Mouse (Mus musculus): Measurements from ENCODE around the gene Gm10100. TPM values are rescaled to one million over a fixed set of nuclear protein-coding genes. Genes with fewer than 3 reads are reported as not detected.

Gm10100 gene
- not detected for polyA plus RNA-seq (2015; fragmentation: Illumina TruSeq; extraction: RNeasy Lipid Tissue Mini Kit (QIAGEN cat#74804); ENCODE audit: insufficient read depth, low replicate concordance)

DNA sequence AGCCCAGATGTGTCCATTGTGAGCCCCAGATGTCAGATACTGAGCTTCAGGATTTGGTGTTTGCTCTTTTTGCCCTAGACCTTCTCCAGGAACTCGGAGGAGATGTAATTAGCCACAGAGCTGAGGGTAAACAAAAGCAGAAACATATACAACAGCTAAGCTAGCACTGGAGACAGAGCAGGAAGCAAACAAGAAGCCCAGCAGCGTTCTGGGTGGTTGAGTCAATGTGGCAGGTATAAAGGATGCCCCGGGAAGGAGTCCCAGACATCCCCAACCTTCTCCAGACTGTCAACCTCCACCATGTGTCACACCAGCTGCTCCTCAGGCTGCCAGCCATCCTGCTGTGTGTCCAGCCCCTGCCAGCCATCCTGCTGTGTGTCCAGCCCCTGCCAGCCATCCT is at the start of gene Gm10100:
Gene Gm10100 (plus strand): TSS at position 301 of the 400 bp plus-strand sequence.

DNA sequence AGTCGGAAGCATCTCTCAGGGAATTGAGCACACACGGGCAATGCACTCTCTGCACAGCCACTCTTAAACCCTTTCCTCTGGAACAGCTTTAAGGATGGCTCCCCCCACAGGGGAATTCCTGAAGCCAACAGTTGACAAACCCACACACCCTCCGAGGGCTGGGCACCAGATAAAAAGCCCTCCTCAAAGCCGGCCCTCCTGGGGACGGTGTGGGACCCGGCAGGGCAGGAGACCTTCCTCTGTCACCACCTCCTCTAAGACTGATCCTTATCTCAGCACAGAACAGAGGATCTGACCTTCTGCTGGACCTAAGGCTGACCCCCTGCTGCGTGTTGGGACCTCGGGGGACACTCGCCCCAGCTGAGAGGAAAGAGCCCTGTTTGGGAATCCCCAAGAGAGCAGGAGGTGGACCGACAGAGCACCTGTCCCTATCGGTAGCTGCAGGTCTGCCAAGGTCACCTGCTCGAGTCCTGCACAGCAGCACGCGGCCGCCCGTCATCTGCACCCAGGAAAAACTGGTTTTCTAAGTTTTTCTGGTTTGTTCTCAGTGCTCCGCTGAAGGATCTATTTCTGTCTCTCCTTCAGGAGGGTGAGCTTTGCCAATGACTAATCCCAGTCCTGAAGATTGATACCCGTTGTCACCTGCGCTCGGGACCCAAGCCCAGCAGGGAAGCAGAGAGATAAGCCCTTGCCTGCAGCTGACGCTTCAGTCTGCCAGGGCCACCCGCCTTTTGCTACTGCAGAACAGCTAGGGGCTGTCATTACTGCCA is 40.2 kb upstream of the Gm10100 start, which contains the start of gene Tspear:
Gene Tspear (plus strand): TSS at position 675 of the 770 bp plus-strand sequence.

DNA sequence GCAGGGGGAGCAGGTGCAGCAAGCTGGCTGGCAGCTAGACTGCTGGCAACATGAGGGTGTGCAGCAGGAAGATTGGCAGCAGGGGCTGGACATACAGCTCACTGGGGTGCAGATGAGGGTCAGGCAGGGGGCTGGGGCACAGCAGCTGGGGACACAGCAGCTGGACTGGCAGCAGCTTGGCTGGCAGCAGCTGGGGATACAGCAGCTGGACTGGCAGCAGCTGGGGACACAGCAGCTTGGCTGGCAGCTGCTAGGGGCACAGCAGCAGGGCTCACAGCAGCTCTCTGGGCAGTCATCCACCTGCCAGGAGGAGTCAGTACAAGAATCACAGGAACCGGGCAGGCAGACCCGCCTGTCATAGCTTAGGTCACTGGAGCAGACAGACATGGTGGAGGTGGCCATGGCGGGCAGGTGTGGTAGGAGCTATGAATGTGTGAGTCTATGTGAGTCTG is 35.9 kb upstream of the Gm10100 start, which contains the start of gene Gm19402:
Gene Gm19402 (minus strand): TSS at position 402 of the 452 bp plus-strand sequence.

DNA sequence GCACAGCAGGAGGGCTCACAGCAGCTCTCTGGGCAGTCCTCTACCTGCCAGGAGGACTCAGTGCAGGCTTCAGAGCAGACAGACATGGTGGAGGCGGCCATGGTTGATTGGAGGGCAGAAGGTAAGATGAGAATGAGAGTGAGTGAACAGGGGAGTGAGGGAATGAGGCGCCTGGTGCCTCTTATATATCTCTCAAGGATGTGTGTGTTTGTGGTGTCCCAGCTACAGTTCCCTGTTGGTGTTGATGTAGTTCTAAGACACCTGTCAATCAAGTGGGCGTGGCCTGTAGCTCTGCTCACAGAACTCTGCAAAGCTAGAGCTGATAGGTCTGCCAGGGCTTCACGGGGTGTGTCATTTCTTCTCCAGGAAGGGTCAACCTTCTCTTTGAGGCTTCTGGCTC is 29.2 kb upstream of the Gm10100 start, which contains the start of gene Gm9508:
Gene Gm9508 (minus strand): TSS at position 101 of the 400 bp plus-strand sequence.

DNA sequence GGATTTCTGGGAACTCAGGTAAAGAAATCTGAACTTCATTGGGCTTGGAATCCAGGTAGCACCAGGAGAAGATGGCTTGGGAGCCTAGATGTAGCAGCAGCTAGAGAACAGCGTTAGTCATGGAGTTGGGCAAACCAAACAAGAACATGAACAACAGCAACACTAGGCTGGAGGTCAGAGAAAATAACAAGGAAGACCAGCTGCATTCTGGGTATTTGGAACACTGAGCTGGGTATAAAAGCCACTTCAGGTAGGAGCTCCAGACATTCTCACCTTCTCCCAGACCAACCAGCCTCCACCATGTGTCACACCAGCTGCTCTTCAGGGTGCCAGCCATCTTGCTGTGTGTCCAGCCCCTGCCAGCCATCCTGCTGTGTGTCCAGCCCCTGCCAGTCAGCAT is 20.0 kb upstream of the Gm10100 start, which contains the start of gene Gm10272:
Gene Gm10272 (plus strand): TSS at position 301 of the 400 bp plus-strand sequence.

DNA sequence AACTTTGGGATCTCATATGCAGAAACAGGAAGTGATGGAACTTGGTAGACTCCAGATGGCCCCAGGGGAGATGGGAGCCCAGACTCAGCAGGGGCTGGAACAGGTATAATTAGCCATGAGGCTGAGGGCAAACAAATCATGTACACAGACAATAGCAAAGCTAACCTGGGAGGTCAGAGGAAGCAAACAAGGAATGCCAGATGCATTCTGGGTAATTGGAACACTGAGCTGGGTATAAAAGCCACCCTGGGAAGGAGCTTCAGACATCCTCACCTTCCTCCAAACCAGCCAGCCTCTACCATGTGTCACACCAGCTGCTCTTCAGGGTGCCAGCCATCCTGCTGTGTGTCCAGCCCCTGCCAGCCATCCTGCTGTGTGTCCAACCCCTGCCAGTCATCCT is 15.1 kb upstream of the Gm10100 start, which contains the start of gene Gm10024:
Gene Gm10024 (plus strand): TSS at position 301 of the 400 bp plus-strand sequence.

DNA sequence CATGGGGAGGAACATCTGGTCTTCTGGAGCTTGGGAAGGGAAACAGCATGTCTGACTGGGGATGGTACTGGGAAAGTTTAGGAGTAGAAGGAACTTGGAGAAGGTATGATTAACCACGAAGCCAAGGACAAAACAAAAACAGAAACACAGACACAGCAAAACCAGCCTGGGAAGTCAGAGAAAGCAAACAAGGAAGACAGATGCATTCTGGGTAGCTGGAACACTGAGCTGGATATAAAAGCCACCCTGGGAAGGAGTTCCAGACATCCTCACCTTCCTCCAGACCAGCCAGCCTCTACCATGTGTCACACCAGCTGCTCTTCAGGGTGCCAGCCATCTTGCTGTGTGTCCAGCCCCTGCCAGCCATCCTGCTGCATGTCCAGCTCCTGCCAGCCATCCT is 10.8 kb upstream of the Gm10100 start, which contains the start of gene Gm10142:
Gene Gm10142 (plus strand): TSS at position 301 of the 400 bp plus-strand sequence.

DNA sequence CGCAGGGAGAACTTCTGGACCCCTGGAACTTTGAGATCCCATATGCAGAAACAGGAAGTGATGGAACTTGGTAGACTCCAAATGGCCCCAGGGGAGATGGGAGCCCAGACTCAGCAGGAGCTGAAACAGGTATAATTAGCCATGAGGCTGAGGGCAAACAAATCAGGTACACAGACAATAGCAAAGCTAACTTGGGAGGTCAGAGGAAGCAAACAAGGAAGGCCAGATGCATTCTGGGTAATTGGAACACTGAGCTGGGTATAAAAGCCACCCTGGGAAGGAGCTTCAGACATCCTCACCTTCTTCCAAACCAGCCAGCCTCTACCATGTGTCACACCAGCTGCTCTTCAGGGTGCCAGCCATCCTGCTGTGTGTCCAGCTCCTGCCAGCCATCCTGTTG is 6.0 kb upstream of the Gm10100 start, which contains the start of gene Krtap12-1:
Gene Krtap12-1 (plus strand): TSS at position 301 of the 400 bp plus-strand sequence.

DNA sequence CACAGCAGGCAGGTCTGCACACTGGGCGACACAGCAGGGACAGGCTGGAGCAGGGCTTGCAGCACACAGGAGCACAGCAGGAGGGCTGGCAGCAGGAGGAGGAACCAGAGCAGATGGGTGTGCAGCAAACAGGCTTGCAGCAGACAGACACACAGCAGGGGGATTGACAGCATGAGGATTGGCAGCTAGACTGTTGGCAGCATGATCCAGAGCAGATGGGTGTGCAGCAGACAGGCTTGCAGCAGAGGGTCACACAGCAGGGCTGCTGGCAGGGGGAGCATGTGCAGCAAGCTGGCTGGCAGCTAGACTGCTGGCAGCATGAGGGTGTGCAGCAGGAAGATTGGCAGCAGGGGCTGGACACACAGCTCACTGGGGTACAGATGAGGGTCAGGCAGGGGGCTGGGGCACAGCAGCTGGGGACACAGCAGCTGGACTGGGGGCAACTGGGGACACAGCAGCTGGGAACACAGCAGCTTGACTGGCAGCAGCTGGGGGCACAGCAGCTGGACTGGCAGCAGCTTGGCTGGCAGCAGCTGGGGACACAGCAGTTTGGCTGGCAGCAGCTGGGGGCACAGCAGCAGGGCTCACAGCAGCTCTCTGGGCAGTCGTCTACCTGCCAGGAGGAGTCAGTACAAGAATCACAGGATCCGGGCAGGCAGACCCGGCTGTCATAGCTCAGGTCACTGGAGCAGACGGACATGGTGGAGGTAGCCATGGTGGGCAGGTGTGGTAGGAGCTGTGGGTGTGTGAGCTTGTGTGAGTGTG is 15.8 kb downstream of the Gm10100 start, which contains the start of gene Gm18596:
Gene Gm18596 (minus strand): TSS at position 715 of the 765 bp plus-strand sequence.

DNA sequence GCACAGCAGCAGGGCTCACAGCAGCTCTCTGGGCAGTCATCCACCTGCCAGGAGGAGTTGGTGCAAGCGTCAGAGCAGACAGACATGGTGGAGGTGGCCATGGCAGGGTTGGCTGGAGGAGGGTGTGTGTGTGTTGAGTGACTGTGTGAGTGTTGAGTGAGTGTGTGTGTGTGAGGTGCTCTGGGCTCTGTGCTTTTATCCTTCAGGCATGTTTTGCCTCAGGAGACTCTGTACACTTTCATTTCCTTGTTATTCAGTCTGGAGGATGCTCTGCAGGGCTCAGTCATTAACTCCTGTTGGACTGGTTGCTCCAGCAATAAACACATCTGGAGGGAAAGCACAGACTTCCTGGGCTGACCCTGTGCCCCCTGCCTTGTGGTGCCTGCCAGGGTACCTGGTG is 25.0 kb downstream of the Gm10100 start, which contains the start of gene Gm9736:
Gene Gm9736 (minus strand): TSS at position 101 of the 400 bp plus-strand sequence.

DNA sequence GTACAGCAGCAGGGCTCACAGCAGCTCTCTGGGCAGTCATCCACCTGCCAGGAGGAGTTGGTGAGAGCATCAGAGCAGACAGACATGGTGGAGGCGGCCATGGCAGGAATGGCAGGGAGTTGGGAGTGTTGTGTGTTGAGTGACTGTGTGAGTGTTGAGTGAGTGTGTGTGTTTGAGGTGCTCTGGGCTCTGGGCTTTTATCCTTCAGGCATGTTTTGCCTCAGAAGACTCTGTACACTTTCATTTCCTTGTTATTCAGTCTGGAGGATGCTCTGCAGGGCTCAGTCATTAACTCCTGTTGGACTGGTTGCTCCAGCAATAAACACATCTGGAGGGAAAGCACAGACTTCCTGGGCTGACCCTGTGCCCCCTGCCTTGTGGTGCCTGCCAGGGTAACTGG is 33.3 kb downstream of the Gm10100 start, which contains the start of gene Gm3233:
Gene Gm3233 (minus strand): TSS at position 101 of the 400 bp plus-strand sequence.

DNA sequence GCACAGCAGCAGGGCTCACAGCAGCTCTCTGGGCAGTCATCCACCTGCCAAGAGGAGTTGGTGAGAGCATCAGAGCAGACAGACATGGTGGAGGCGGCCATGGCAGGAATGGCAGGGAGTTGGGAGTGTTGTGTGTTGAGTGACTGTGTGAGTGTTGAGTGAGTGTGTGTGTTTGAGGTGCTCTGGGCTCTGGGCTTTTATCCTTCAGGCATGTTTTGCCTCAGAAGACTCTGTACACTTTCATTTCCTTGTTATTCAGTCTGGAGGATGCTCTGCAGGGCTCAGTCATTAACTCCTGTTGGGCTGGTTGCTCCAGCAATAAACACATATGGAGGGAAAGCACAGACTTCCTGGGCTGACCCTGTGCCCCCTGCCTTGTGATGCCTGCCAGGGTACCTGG is 44.9 kb downstream of the Gm10100 start, which contains the start of gene Gm3238:
Gene Gm3238 (minus strand): TSS at position 101 of the 400 bp plus-strand sequence.

Other genes with a start within 250 kb of the Gm10100 start
- 8.7 TPM for gene Fam207a, start 210.7 kb upstream of the Gm10100 start, polyA plus RNA-seq (2015; fragmentation: Illumina TruSeq; extraction: RNeasy Lipid Tissue Mini Kit (QIAGEN cat#74804); ENCODE audit: insufficient read depth, low replicate concordance)
- gene Itgb2, start 196.2 kb upstream of the Gm10100 start, polyA plus RNA-seq (2015; fragmentation: Illumina TruSeq; extraction: RNeasy Lipid Tissue Mini Kit (QIAGEN cat#74804); ENCODE audit: insufficient read depth, low replicate concordance): 140 TPM
- gene Pttg1ip, start 144.8 kb upstream of the Gm10100 start, polyA plus RNA-seq (2015; fragmentation: Illumina TruSeq; extraction: RNeasy Lipid Tissue Mini Kit (QIAGEN cat#74804); ENCODE audit: insufficient read depth, low replicate concordance): 83.9 TPM
- 158 TPM for gene Sumo3, start 120.4 kb upstream of the Gm10100 start, polyA plus RNA-seq (2015; fragmentation: Illumina TruSeq; extraction: RNeasy Lipid Tissue Mini Kit (QIAGEN cat#74804); ENCODE audit: insufficient read depth, low replicate concordance)
- not detected for gene Gm49325, start 120.3 kb upstream of the Gm10100 start, polyA plus RNA-seq (2015; fragmentation: Illumina TruSeq; extraction: RNeasy Lipid Tissue Mini Kit (QIAGEN cat#74804); ENCODE audit: insufficient read depth, low replicate concordance)
- gene Ube2g2, start 104.2 kb upstream of the Gm10100 start, polyA plus RNA-seq (2015; fragmentation: Illumina TruSeq; extraction: RNeasy Lipid Tissue Mini Kit (QIAGEN cat#74804); ENCODE audit: insufficient read depth, low replicate concordance): 33.2 TPM
- gene Tspear, start 39.9 kb upstream of the Gm10100 start, polyA plus RNA-seq (2015; fragmentation: Illumina TruSeq; extraction: RNeasy Lipid Tissue Mini Kit (QIAGEN cat#74804); ENCODE audit: insufficient read depth, low replicate concordance): 0.23 TPM
- not detected for gene Gm19402, start 35.7 kb upstream of the Gm10100 start, polyA plus RNA-seq (2015; fragmentation: Illumina TruSeq; extraction: RNeasy Lipid Tissue Mini Kit (QIAGEN cat#74804); ENCODE audit: insufficient read depth, low replicate concordance)
- not detected for gene Gm9508, start 29.3 kb upstream of the Gm10100 start, polyA plus RNA-seq (2015; fragmentation: Illumina TruSeq; extraction: RNeasy Lipid Tissue Mini Kit (QIAGEN cat#74804); ENCODE audit: insufficient read depth, low replicate concordance)
- gene Gm10272, start 19.9 kb upstream of the Gm10100 start, polyA plus RNA-seq (2015; fragmentation: Illumina TruSeq; extraction: RNeasy Lipid Tissue Mini Kit (QIAGEN cat#74804); ENCODE audit: insufficient read depth, low replicate concordance): not detected
- gene Gm10024, start 15.0 kb upstream of the Gm10100 start, polyA plus RNA-seq (2015; fragmentation: Illumina TruSeq; extraction: RNeasy Lipid Tissue Mini Kit (QIAGEN cat#74804); ENCODE audit: insufficient read depth, low replicate concordance): not detected
- not detected for gene Gm10142, start 10.7 kb upstream of the Gm10100 start, polyA plus RNA-seq (2015; fragmentation: Illumina TruSeq; extraction: RNeasy Lipid Tissue Mini Kit (QIAGEN cat#74804); ENCODE audit: insufficient read depth, low replicate concordance)
- not detected for gene Krtap12-1, start 5.9 kb upstream of the Gm10100 start, polyA plus RNA-seq (2015; fragmentation: Illumina TruSeq; extraction: RNeasy Lipid Tissue Mini Kit (QIAGEN cat#74804); ENCODE audit: insufficient read depth, low replicate concordance)
- not detected for gene Gm18596, start 16.2 kb downstream of the Gm10100 start, polyA plus RNA-seq (2015; fragmentation: Illumina TruSeq; extraction: RNeasy Lipid Tissue Mini Kit (QIAGEN cat#74804); ENCODE audit: insufficient read depth, low replicate concordance)
- not detected for gene Gm9736, start 24.9 kb downstream of the Gm10100 start, polyA plus RNA-seq (2015; fragmentation: Illumina TruSeq; extraction: RNeasy Lipid Tissue Mini Kit (QIAGEN cat#74804); ENCODE audit: insufficient read depth, low replicate concordance)
- not detected for gene Gm3233, start 33.2 kb downstream of the Gm10100 start, polyA plus RNA-seq (2015; fragmentation: Illumina TruSeq; extraction: RNeasy Lipid Tissue Mini Kit (QIAGEN cat#74804); ENCODE audit: insufficient read depth, low replicate concordance)
- gene Gm3238, start 44.8 kb downstream of the Gm10100 start, polyA plus RNA-seq (2015; fragmentation: Illumina TruSeq; extraction: RNeasy Lipid Tissue Mini Kit (QIAGEN cat#74804); ENCODE audit: insufficient read depth, low replicate concordance): not detected
- gene Gm7138, start 50.5 kb downstream of the Gm10100 start, polyA plus RNA-seq (2015; fragmentation: Illumina TruSeq; extraction: RNeasy Lipid Tissue Mini Kit (QIAGEN cat#74804); ENCODE audit: insufficient read depth, low replicate concordance): not detected
- not detected for gene Gm3250, start 56.1 kb downstream of the Gm10100 start, polyA plus RNA-seq (2015; fragmentation: Illumina TruSeq; extraction: RNeasy Lipid Tissue Mini Kit (QIAGEN cat#74804); ENCODE audit: insufficient read depth, low replicate concordance)
- not detected for gene Gm7137, start 61.7 kb downstream of the Gm10100 start, polyA plus RNA-seq (2015; fragmentation: Illumina TruSeq; extraction: RNeasy Lipid Tissue Mini Kit (QIAGEN cat#74804); ENCODE audit: insufficient read depth, low replicate concordance)
- not detected for gene Gm9639, start 68.6 kb downstream of the Gm10100 start, polyA plus RNA-seq (2015; fragmentation: Illumina TruSeq; extraction: RNeasy Lipid Tissue Mini Kit (QIAGEN cat#74804); ENCODE audit: insufficient read depth, low replicate concordance)
- gene Gm19668, start 72.6 kb downstream of the Gm10100 start, polyA plus RNA-seq (2015; fragmentation: Illumina TruSeq; extraction: RNeasy Lipid Tissue Mini Kit (QIAGEN cat#74804); ENCODE audit: insufficient read depth, low replicate concordance): not detected
- not detected for gene Gm9507, start 85.4 kb downstream of the Gm10100 start, polyA plus RNA-seq (2015; fragmentation: Illumina TruSeq; extraction: RNeasy Lipid Tissue Mini Kit (QIAGEN cat#74804); ENCODE audit: insufficient read depth, low replicate concordance)
- not detected for gene Gm2696, start 88.2 kb downstream of the Gm10100 start, polyA plus RNA-seq (2015; fragmentation: Illumina TruSeq; extraction: RNeasy Lipid Tissue Mini Kit (QIAGEN cat#74804); ENCODE audit: insufficient read depth, low replicate concordance)
- gene Krtap10-4, start 100.6 kb downstream of the Gm10100 start, polyA plus RNA-seq (2015; fragmentation: Illumina TruSeq; extraction: RNeasy Lipid Tissue Mini Kit (QIAGEN cat#74804); ENCODE audit: insufficient read depth, low replicate concordance): not detected
- not detected for gene Krtap10-10, start 109.5 kb downstream of the Gm10100 start, polyA plus RNA-seq (2015; fragmentation: Illumina TruSeq; extraction: RNeasy Lipid Tissue Mini Kit (QIAGEN cat#74804); ENCODE audit: insufficient read depth, low replicate concordance)
- gene Gm36176, start 120.3 kb downstream of the Gm10100 start, polyA plus RNA-seq (2015; fragmentation: Illumina TruSeq; extraction: RNeasy Lipid Tissue Mini Kit (QIAGEN cat#74804); ENCODE audit: insufficient read depth, low replicate concordance): not detected
- not detected for gene Gm10318, start 126.4 kb downstream of the Gm10100 start, polyA plus RNA-seq (2015; fragmentation: Illumina TruSeq; extraction: RNeasy Lipid Tissue Mini Kit (QIAGEN cat#74804); ENCODE audit: insufficient read depth, low replicate concordance)
- gene Gm3285, start 135.5 kb downstream of the Gm10100 start, polyA plus RNA-seq (2015; fragmentation: Illumina TruSeq; extraction: RNeasy Lipid Tissue Mini Kit (QIAGEN cat#74804); ENCODE audit: insufficient read depth, low replicate concordance): not detected
- gene Lrrc3, start 176.1 kb downstream of the Gm10100 start, polyA plus RNA-seq (2015; fragmentation: Illumina TruSeq; extraction: RNeasy Lipid Tissue Mini Kit (QIAGEN cat#74804); ENCODE audit: insufficient read depth, low replicate concordance): 1.2 TPM
- 66.5 TPM for gene Trpm2, start 244.1 kb downstream of the Gm10100 start, polyA plus RNA-seq (2015; fragmentation: Illumina TruSeq; extraction: RNeasy Lipid Tissue Mini Kit (QIAGEN cat#74804); ENCODE audit: insufficient read depth, low replicate concordance)

Measured in spleen, adult 10 weeks (tissue).